Mouse (Mus musculus) olfactory bulb, adult 2 months (tissue): ENCODE results near the gene Notch2. TPM values are rescaled to one million over a fixed set of nuclear protein-coding genes. Genes with fewer than 3 reads are reported as not detected.

ENCODE experiments used
- H3K27ac ChIP-seq: fragments of 200-500 bp; 2 replicates; pipeline ENCODE4 v1.5.1; 2012; ENCODE audit warnings: low read depth, low read length; ENCODE audit not compliant: insufficient read depth
- H3K4me1 ChIP-seq: fragments of 200-500 bp; 2 replicates; pipeline ENCODE4 v1.6.1; 2012; ENCODE audit warnings: low read length; ENCODE audit not compliant: control insufficient read depth, insufficient read depth
- H3K4me3 ChIP-seq: fragments of 200-500 bp; 2 replicates; pipeline ENCODE4 v1.5.1; 2012; ENCODE audit warnings: mild to moderate bottlenecking, low read depth, low read length, moderate library complexity; ENCODE audit not compliant: insufficient read depth
- CTCF ChIP-seq: fragments of 200-500 bp; IDR thresholded peaks from 2 replicates; pipeline ENCODE4 v1.5.1; 2012; ENCODE audit warnings: low read depth, mild to moderate bottlenecking, low read length, moderate library complexity; ENCODE audit not compliant: insufficient read depth
- POLR2A ChIP-seq: fragments of 200-500 bp; IDR thresholded peaks from 2 replicates; pipeline ENCODE4 v1.6.1; 2012; ENCODE audit warnings: mild to moderate bottlenecking, low read depth, low read length, moderate library complexity; ENCODE audit not compliant: insufficient read depth
- WGBS: fragments of 180-500 bp; shearing (Covaris S2); methylation state at CpG from one replicate; pipeline ENCODE4 v1.1.7; 2018; 5-methylcytosine and 5-hydroxymethylcytosine counted together
- polyA plus RNA-seq: library from polyadenylated mRNA; stranded (reverse); fragments of >200 nt; gene quantifications from 2 replicates; pipeline ENCODE4 v1.2.4, GENCODE M21; 2012; ENCODE audit warnings: low replicate concordance; ENCODE audit not compliant: missing spikeins, insufficient read depth, insufficient read length

The Notch2 gene
- polyA plus RNA-seq, 1 experiment, result not detected

DNA sequence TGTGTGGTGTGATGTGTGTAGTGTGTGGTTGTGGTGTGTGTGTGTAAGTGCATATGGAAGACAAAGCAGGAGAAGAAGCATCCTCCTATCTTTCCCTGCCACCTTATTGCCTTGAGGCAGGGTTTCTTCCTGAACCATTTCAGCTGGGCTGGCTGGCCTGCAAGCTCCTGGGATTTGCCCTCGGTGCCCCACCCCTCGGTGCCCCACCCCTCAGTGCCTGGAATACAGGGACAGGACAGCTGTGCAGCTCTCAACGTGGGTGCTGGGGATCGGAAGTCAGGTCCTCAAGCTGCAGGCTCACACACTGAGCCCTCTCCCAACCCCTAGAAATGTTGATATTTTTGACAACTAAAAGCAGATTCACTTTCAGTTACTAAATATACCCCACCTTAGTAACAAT lies 142.8 kb downstream of the Notch2 start:
- H3K27ac ChIP-seq, result no peak overlapping the region
- H3K4me1 ChIP-seq, result no peaks in the 10 kb centered on the region; the same call in 1 of the 2 replicates
- H3K4me3 ChIP-seq, result no peak overlapping the region
- 45% methylated on average over 4 of the region's 4 CpGs for WGBS
- no peak for TF ChIP-seq POLR2A
- no peak for TF ChIP-seq CTCF

DNA sequence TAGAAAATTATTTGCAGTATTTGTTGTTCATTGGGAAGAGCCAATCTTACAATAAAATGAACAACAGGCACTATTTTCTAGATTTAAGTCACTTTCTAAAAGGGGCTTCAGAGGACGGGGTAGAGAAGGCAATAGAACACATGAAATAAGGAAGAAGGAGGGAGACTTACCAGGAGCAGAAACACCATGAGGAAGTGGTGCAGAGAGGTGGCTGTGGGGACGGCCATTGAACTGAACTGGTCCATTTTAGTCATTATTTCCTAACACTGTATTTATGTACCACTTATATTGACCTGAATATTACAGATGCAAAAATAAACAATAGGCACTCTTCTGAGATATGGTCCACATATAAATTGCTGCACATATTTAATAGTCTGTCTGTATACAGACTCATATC lies 143.7 kb downstream of the Notch2 start:
- 87% methylated on average over 2 of the region's 2 CpGs for WGBS
- no peak overlapping the region for H3K27ac ChIP-seq
- no peaks in the 10 kb centered on the region; the same call in 1 of the 2 replicates for H3K4me1 ChIP-seq
- no peak overlapping the region for H3K4me3 ChIP-seq
- no peak for TF ChIP-seq POLR2A
- TF ChIP-seq CTCF, result no peak

DNA sequence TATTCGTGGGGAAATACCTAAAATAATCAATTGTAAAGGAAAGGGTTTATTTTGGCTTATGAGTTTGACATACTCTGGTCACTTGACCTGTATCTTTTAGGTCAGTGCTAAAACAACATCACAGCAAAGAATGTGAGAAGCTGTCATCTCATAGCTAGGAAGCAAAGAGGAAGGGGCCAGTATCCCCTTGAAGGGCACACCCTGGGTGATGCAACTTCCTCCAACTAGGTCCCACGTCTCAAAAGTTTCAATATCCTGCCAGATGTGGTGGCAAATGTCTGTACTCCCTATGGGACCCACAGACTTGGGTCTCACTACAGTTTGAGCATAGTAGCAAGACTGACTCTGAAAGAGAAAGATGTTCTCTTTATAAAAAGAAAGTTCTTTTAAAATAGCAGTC lies 144.3 kb downstream of the Notch2 start:
- TF ChIP-seq POLR2A (no peak), CTCF (no peak)
- no peak overlapping the region for H3K4me3 ChIP-seq
- no peaks in the 10 kb centered on the region; the same call in 1 of the 2 replicates for H3K4me1 ChIP-seq
- 75% methylated on average over 2 of the region's 2 CpGs for WGBS
- no peak overlapping the region for H3K27ac ChIP-seq

DNA sequence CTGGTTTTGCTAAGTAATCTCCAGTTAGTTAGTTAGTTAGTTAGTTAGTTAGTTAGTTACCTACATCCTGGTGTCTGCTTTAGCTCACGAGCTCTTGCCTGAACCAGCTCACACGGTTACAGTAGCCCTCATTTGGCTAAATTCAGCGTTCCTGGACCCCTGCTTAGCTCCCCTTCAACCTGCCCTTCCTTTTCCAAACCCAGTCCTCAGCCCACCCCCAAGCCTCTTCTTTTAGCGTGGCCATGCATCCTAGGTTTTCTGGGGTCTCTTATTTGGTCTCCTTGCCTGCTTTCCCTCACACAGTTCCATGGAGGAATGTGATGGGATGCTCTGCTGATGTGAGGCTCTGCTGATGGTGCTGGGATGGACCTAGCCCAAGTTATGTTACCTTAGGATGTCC lies 145.3 kb downstream of the Notch2 start:
- TF ChIP-seq POLR2A, result no peak
- no peak for TF ChIP-seq CTCF
- no peaks in the 10 kb centered on the region; the same call in 1 of the 2 replicates for H3K4me1 ChIP-seq
- WGBS, result 82% methylated on average over 4 of the region's 4 CpGs
- no peak overlapping the region for H3K4me3 ChIP-seq
- H3K27ac ChIP-seq, result no peak overlapping the region

DNA sequence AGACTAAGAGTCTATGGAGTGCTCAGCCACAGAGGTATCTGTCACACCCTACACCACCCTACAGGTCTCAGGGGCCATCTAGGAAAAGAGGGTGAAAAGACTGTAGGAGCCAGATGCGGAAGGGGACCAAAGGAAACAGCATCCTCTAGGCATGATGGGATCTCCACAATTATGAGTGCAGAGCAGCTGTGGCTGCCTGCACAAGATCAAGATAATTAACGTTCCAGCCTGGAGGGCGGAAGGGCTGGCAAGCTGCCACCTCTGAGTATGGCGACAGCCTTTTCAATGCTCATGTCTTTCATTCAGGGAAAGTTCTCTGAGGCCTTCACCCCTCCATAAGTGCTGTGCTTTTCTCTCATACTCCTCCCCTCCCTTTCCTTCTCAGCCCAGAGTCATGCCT lies 146.0 kb downstream of the Notch2 start:
- H3K27ac ChIP-seq, result no peak overlapping the region
- no peak overlapping the region for H3K4me3 ChIP-seq
- H3K4me1 ChIP-seq, result no peaks in the 10 kb centered on the region; the same call in 1 of the 2 replicates
- TF ChIP-seq CTCF (no peak), POLR2A (no peak)
- 11% methylated on average over 4 of the region's 4 CpGs for WGBS

DNA sequence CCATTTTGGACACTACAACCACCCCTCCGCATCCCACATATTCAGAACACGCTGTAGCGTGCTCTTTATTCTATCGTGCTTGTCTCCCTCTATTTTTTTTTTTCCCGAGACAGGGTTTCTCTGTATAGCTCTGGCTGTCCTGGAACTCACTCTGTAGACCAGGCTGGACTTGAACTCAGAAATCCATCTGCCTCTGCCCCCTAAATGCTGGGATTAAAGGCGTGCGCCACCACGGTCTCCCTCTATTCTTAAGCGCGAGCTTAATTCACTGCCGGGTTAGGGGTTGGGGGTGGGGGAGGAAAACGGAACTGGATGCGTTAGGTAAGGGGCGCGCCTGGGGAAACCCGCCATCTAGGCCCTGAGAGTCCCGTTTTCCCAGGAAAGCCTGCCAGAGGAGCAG lies 147.0 kb downstream of the Notch2 start, which contains the start of gene Adam30:
Gene Adam30, plus strand, starts transcription at position 301 of the 400 bp plus-strand sequence.
- WGBS, result 90% methylated on average over 17 of the region's 17 CpGs
- Histone ChIP-seq H3K4me3 (no peak within 1 kb of the TSS), H3K27ac (no peak within 1 kb of the TSS), H3K4me1 (no peaks in the 10 kb centered on the region; the same call in 1 of the 2 replicates)
- TF ChIP-seq POLR2A (no peak), CTCF (no peak)

DNA sequence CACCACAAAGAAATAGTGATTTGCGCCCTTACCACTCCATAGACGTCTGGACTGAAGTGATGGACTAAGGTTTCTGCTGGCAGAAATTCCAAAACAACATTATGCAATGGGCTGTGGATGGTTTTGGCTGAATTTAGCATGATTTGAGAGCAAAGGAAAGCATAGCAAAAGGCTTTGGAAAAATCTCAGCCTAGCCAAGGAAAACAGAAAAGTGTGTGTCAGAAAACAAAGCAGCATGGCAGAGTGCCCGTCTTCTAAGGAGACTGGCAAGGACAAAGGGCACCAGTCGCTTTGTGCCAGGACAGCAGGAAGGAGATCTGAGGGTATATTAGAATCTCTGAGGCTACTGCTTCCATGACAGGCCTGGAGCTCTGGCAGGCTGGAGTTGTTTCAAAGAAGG lies 165.0 kb downstream of the Notch2 start:
- WGBS, result 62% methylated on average over 4 of the region's 4 CpGs
- Histone ChIP-seq H3K4me3 (no peak overlapping the region), H3K27ac (no peak overlapping the region), H3K4me1 (no peaks in the 10 kb centered on the region)
- no peak for TF ChIP-seq CTCF
- TF ChIP-seq POLR2A, result no peak

DNA sequence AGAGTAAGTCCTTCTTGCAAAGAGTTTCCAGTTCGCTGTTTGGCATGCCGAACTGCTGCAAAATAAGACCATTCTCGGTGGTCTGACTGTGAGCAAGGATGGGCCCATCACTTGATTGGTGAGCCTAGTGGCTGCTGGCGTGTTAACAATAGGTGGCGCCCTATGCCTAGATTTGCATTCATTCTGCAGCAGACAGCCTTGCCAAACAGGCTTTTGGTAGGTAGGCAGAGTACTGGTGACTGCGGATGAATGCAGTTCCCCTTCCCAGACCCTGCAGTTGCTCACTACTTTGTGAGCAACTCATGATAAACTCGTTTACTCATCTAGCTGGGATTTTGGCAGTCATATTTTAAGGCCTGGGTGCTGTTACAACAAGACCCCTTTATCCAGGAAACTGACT lies 167.5 kb downstream of the Notch2 start:
- Histone ChIP-seq H3K4me1 (peaks cover 5% of the 10 kb centered on the region), H3K27ac (no peak overlapping the region), H3K4me3 (no peak overlapping the region)
- TF ChIP-seq POLR2A (no peak), CTCF (0 out of 2 replicates have a peak, but pooled peaks have one; percentile 22)
- 31% methylated on average over 7 of the region's 7 CpGs for WGBS

DNA sequence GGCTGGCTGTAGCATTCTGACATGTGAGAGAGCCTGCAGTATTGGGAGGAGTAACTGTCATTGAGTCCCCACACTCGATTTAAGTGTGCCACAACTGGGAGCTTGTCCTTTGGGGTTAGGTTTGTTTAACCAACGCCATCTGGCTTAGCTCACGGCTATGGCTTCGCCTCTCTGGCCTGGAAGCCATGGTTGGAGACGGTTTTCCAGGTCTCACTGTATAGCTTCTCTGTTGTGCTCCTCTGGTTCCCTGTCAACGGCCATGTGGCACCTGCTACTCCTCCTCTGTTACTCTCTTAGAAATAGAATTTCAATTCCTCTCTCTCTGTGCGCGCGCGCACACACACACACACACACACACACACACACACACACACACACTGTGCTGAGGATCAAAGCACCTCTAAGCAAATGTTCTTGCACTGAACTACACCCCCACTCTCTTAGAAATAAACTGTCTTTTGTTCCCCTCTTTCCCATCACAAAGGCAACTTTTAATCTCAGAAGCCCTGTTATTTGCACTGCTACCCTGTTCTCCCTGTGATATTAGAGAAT lies 171.9 kb downstream of the Notch2 start:
- peaks cover 5% of the 10 kb centered on the region for H3K4me1 ChIP-seq
- 49% methylated on average over 10 of the region's 10 CpGs for WGBS
- no peak overlapping the region for H3K4me3 ChIP-seq
- TF ChIP-seq POLR2A, result no peak
- TF ChIP-seq CTCF, result no peak
- H3K27ac ChIP-seq, result peak overlapping the region; percentile 69
